Mouse (Mus musculus): Measurements from ENCODE around the gene Fuk. TPM values are rescaled to one million over a fixed set of nuclear protein-coding genes. Genes with fewer than 3 reads are reported as not detected.

Fuk gene
- total RNA-seq, 1 experiment: 17.8 TPM

DNA sequence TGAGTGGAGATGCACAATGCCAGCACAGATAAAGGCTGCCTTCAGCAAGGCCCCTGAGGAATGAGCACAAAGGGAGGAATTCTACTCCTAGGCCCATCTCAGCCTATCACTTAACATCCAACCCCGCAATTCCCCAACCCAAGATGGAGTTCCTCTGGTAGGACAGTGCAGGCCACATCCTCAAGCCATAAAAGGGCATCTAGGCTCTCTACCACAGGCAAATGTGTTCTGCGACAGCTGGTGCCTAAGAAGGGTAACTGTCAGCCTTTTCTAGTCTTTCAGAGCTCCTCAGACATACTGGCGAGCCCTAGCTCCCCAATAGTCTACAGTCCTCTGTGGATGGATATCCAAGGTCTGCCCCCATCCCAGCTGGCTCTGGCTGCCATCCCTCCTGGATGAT is 15.7 kb downstream of the Fuk start:
- Histone ChIP-seq H3K27ac (ENCODE audit: insufficient read depth, low read depth, low read length, poor library complexity, severe bottlenecking) (no peak overlapping the region), H3K36me3 (ENCODE audit: control insufficient read depth, insufficient read depth, low read length, poor library complexity, severe bottlenecking) (peaks cover 19% of the 10 kb centered on the region), H3K9me3 (ENCODE audit: control insufficient read depth, insufficient read depth, low read depth, low read length) (no peaks in the 10 kb centered on the region), H3K4me3 (ENCODE audit: insufficient read depth in 1 of 2, low read depth in 1 of 2, low read length in 2 of 2, poor library complexity in 1 of 2, severe bottlenecking in 1 of 2) (peak overlapping the region; percentile 27 to 53; a peak in 3 of 4 replicates), H3K4me1 (ENCODE audit: control insufficient read depth in 2 of 2, insufficient read depth in 2 of 2, low read length in 2 of 2, poor library complexity in 1 of 2) (peaks cover 0 to 9% of the 10 kb centered on the region in 2 experiments; a peak in 2 of 4 replicates), H3K9ac (ENCODE audit: insufficient read depth, low read depth, low read length, poor library complexity, severe bottlenecking) (peak overlapping the region; percentile 19; the same call in 1 of the 2 replicates)
- DNase-seq (ENCODE audit: low read depth, low spot score): no peak
- in situ Hi-C loops (cut with MboI; ENCODE audit: low sequenced_read_pairs in 2 of 2, unreplicated experiment in 2 of 2): no loop called here
- TF ChIP-seq MAFK (IDR thresholded peaks at IDR 0.05; ENCODE audit: insufficient read depth, low read depth, low read length): no peak

DNA sequence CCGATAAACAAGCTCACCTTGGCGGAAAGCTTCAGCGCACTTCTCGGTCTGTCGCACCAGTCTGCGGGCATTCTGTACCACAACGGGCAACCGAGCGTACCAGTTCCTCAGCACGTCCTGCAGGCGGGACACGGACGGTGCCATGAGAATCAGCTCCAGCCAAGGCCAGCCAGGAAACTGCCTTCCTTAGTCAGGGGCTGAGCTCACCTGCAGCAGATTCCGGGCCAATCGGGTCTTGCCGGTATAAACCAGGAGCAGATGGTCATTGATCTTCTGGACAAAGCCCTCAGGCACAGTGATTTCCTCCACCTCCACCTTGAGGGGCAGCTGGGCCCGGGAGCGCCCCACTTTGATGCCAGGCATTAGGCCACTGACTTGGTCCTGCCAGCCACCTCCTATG is 18.5 kb downstream of the Fuk start:
- Histone ChIP-seq H3K9me3 (ENCODE audit: control insufficient read depth, insufficient read depth, low read depth, low read length) (no peaks in the 10 kb centered on the region), H3K4me1 (ENCODE audit: control insufficient read depth in 2 of 2, insufficient read depth in 2 of 2, low read length in 2 of 2, poor library complexity in 1 of 2) (peaks cover 0 to 6% of the 10 kb centered on the region in 2 experiments; a peak in 2 of 4 replicates), H3K27ac (ENCODE audit: insufficient read depth, low read depth, low read length, poor library complexity, severe bottlenecking) (no peak overlapping the region), H3K36me3 (ENCODE audit: control insufficient read depth, insufficient read depth, low read length, poor library complexity, severe bottlenecking) (peaks cover 40% of the 10 kb centered on the region), H3K4me3 (ENCODE audit: insufficient read depth in 1 of 2, low read depth in 1 of 2, low read length in 2 of 2, poor library complexity in 1 of 2, severe bottlenecking in 1 of 2) (peak overlapping the region in 1 of 2 experiments; percentile 24; a peak in 1 of 4 replicates), H3K9ac (ENCODE audit: insufficient read depth, low read depth, low read length, poor library complexity, severe bottlenecking) (no peak overlapping the region)
- in situ Hi-C loops (cut with MboI; ENCODE audit: low sequenced_read_pairs in 2 of 2, unreplicated experiment in 2 of 2): no loop called here
- TF ChIP-seq HCFC1 (IDR thresholded peaks at IDR 0.05; ENCODE audit: borderline replicate concordance, insufficient read depth, low read length) (no peak), ZNF384 (IDR thresholded peaks at IDR 0.05; ENCODE audit: low read depth, low read length) (no peak), ZC3H11A (IDR thresholded peaks at IDR 0.05; ENCODE audit: borderline replicate concordance, low read depth, low read length) (no peak), MAFK (IDR thresholded peaks at IDR 0.05; ENCODE audit: insufficient read depth, low read depth, low read length) (no peak), CHD2 (IDR thresholded peaks at IDR 0.05; ENCODE audit: low read depth, low read length) (no peak)
- no peak for DNase-seq (ENCODE audit: low read depth, low spot score)

GRCm38 (mm10) chr8:110881741-110882310 is 20.5 kb downstream of the Fuk start:
- TF ChIP-seq ZC3H11A (IDR thresholded peaks at IDR 0.05; ENCODE audit: borderline replicate concordance, low read depth, low read length) (no peak), HCFC1 (IDR thresholded peaks at IDR 0.05; ENCODE audit: borderline replicate concordance, insufficient read depth, low read length) (no peak), MAFK (IDR thresholded peaks at IDR 0.05; ENCODE audit: insufficient read depth, low read depth, low read length) (no peak), CHD2 (IDR thresholded peaks at IDR 0.05; ENCODE audit: low read depth, low read length) (no peak), ZNF384 (IDR thresholded peaks at IDR 0.05; ENCODE audit: low read depth, low read length) (no peak)
- no peaks in the 10 kb centered on the region for H3K4me1 ChIP-seq (ENCODE audit: control insufficient read depth in 2 of 2, insufficient read depth in 2 of 2, low read length in 2 of 2, poor library complexity in 1 of 2)
- H3K9me3 ChIP-seq (ENCODE audit: control insufficient read depth, insufficient read depth, low read depth, low read length): no peaks in the 10 kb centered on the region
- no peak overlapping the region for H3K4me3 ChIP-seq (ENCODE audit: insufficient read depth in 1 of 2, low read depth in 1 of 2, low read length in 2 of 2, poor library complexity in 1 of 2, severe bottlenecking in 1 of 2)
- H3K27ac ChIP-seq (ENCODE audit: insufficient read depth, low read depth, low read length, poor library complexity, severe bottlenecking): no peak overlapping the region
- peaks cover 41% of the 10 kb centered on the region for H3K36me3 ChIP-seq (ENCODE audit: control insufficient read depth, insufficient read depth, low read length, poor library complexity, severe bottlenecking)
- in situ Hi-C loops (cut with MboI; ENCODE audit: low sequenced_read_pairs in 2 of 2, unreplicated experiment in 2 of 2): no loop called here
- DNase-seq (ENCODE audit: low read depth, low spot score): no peak
- no peak overlapping the region for H3K9ac ChIP-seq (ENCODE audit: insufficient read depth, low read depth, low read length, poor library complexity, severe bottlenecking)

- Histone ChIP-seq H3K9ac (ENCODE audit: insufficient read depth, low read depth, low read length, poor library complexity, severe bottlenecking) (no peak overlapping the region), H3K36me3 (ENCODE audit: control insufficient read depth, insufficient read depth, low read length, poor library complexity, severe bottlenecking) (peaks cover 43% of the 10 kb centered on the region), H3K27ac (ENCODE audit: insufficient read depth, low read depth, low read length, poor library complexity, severe bottlenecking) (no peak overlapping the region), H3K9me3 (ENCODE audit: control insufficient read depth, insufficient read depth, low read depth, low read length) (no peaks in the 10 kb centered on the region), H3K4me1 (ENCODE audit: control insufficient read depth in 2 of 2, insufficient read depth in 2 of 2, low read length in 2 of 2, poor library complexity in 1 of 2) (no peaks in the 10 kb centered on the region), H3K4me3 (ENCODE audit: insufficient read depth in 1 of 2, low read depth in 1 of 2, low read length in 2 of 2, poor library complexity in 1 of 2, severe bottlenecking in 1 of 2) (no peak overlapping the region)
- DNase-seq (ENCODE audit: low read depth, low spot score): no peak
- TF ChIP-seq ZNF384 (IDR thresholded peaks at IDR 0.05; ENCODE audit: low read depth, low read length) (no peak), MAFK (IDR thresholded peaks at IDR 0.05; ENCODE audit: insufficient read depth, low read depth, low read length) (no peak), ZC3H11A (IDR thresholded peaks at IDR 0.05; ENCODE audit: borderline replicate concordance, low read depth, low read length) (no peak), CHD2 (IDR thresholded peaks at IDR 0.05; ENCODE audit: low read depth, low read length) (no peak), HCFC1 (IDR thresholded peaks at IDR 0.05; ENCODE audit: borderline replicate concordance, insufficient read depth, low read length) (no peak)
- in situ Hi-C loops (cut with MboI; ENCODE audit: low sequenced_read_pairs in 2 of 2, unreplicated experiment in 2 of 2): no loop called here
Observed at GRCm38 (mm10) chr8:110877862-110878261, 24.4 kb downstream of the Fuk start.

- TF ChIP-seq ZNF384 (IDR thresholded peaks at IDR 0.05; ENCODE audit: low read depth, low read length): no peak
- TF ChIP-seq ZC3H11A (IDR thresholded peaks at IDR 0.05; ENCODE audit: borderline replicate concordance, low read depth, low read length): no peak
- no peak for TF ChIP-seq MAFK (IDR thresholded peaks at IDR 0.05; ENCODE audit: insufficient read depth, low read depth, low read length)
- no peak for TF ChIP-seq HCFC1 (IDR thresholded peaks at IDR 0.05; ENCODE audit: borderline replicate concordance, insufficient read depth, low read length)
- no peak for TF ChIP-seq CHD2 (IDR thresholded peaks at IDR 0.05; ENCODE audit: low read depth, low read length)
- Histone ChIP-seq H3K27ac (ENCODE audit: insufficient read depth, low read depth, low read length, poor library complexity, severe bottlenecking) (no peak overlapping the region), H3K36me3 (ENCODE audit: control insufficient read depth, insufficient read depth, low read length, poor library complexity, severe bottlenecking) (peaks cover 29% of the 10 kb centered on the region), H3K4me1 (ENCODE audit: control insufficient read depth in 2 of 2, insufficient read depth in 2 of 2, low read length in 2 of 2, poor library complexity in 1 of 2) (no peaks in the 10 kb centered on the region), H3K4me3 (ENCODE audit: insufficient read depth in 1 of 2, low read depth in 1 of 2, low read length in 2 of 2, poor library complexity in 1 of 2, severe bottlenecking in 1 of 2) (no peak overlapping the region), H3K9ac (ENCODE audit: insufficient read depth, low read depth, low read length, poor library complexity, severe bottlenecking) (no peak overlapping the region), H3K9me3 (ENCODE audit: control insufficient read depth, insufficient read depth, low read depth, low read length) (no peaks in the 10 kb centered on the region)
- DNase-seq (ENCODE audit: low read depth, low spot score): no peak
- in situ Hi-C loops (cut with MboI; ENCODE audit: low sequenced_read_pairs in 2 of 2, unreplicated experiment in 2 of 2): no loop called here
Observed at GRCm38 (mm10) chr8:110870501-110870900, 31.8 kb downstream of the Fuk start.
